Mouse (Mus musculus) erythroblast, embryonic 14.5 days (primary cell): ENCODE measurements around the gene Tesk2.

ENCODE experiments used
- GATA1 ChIP-seq: IDR thresholded peaks from 2 replicates; pipeline ENCODE4 v1.6.1; 2012; ENCODE audit warnings: low read length, inconsistent platforms, mixed read lengths
- TAL1 ChIP-seq: IDR thresholded peaks from 3 replicates; pipeline ENCODE4 v1.6.1; 2012; ENCODE audit warnings: low read length, inconsistent platforms, mixed read lengths

GRCm38 (mm10) chr4:116830070-116830368, 109.3 kb downstream of the Tesk2 start:
- TF ChIP-seq GATA1 = no peak
- no peak for TF ChIP-seq TAL1
